Mouse (Mus musculus) testis, adult 2 months (tissue): ENCODE data around the gene Gss.

ENCODE experiments used
- CTCF ChIP-seq: fragments of 200-500 bp; IDR thresholded peaks from 2 replicates; pipeline ENCODE4 v1.5.1; 2012; ENCODE audit warnings: low read depth, mild to moderate bottlenecking, inconsistent platforms, low read length, moderate library complexity; ENCODE audit not compliant: control insufficient read depth, insufficient read depth, insufficient replicate concordance
- POLR2A ChIP-seq: fragments of 200-500 bp; IDR thresholded peaks from 2 replicates; pipeline ENCODE4 v1.6.1; 2012; ENCODE audit warnings: low read depth, mild to moderate bottlenecking, inconsistent platforms, low read length, moderate library complexity; ENCODE audit not compliant: control insufficient read depth

DNA sequence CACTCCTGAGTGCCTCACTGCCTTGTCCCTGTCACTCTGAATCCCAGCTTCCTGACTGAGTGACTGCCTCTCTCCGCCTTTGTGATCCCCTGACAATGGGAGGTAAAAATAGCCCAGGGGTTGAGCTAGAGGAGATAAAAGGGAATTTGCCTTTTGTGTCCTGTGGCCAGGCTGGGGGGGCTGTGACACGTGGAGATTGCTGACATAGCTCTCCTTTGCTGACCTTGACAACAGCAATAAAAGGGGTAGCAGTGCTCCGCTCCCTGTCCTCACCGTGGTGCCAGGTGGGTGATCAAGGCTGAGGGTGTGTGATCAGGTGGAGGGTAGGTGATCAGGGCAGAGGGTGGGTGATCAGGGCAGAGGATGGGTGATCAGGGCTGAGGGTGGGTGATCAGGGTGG lies 18.4 kb upstream of the Gss start, which contains the start of gene Myh7b:
- TF ChIP-seq POLR2A (no peak), CTCF (no peak)
